Mouse (Mus musculus) intestine, embryonic 14.5 days (tissue): ENCODE data around the gene Deaf1. TPM values are rescaled to one million over a fixed set of nuclear protein-coding genes. Genes with fewer than 3 reads are reported as not detected.

ENCODE experiments used
- ATAC-seq: fragments of 200-750 bp; cut with Nextera tagmentation; replicated peaks from 2 replicates; pipeline ENCODE4 v1.8.0; 2017; ENCODE audit warnings: low read depth, moderate number of reproducible peaks, moderate TSS enrichment, moderate library complexity; ENCODE audit not compliant: low FRiP score, low TSS enrichment
- DNase-seq: peaks from one replicate; pipeline ENCODE4 v3.0.0-alpha.2; 2018; ENCODE audit warnings: low spot score
- H3K27ac ChIP-seq: fragments of 300-500 bp; sonication (generic); 2 replicates; pipeline ENCODE4 v1.5.1; 2014; ENCODE audit warnings: low read depth, mild to moderate bottlenecking, control low read depth
- H3K27me3 ChIP-seq: fragments of 300-500 bp; sonication (generic); replicated peaks from 2 replicates; pipeline ENCODE4 v1.6.1; 2014; ENCODE audit warnings: low read length, control low read depth; ENCODE audit not compliant: control insufficient read depth, insufficient read depth
- H3K36me3 ChIP-seq: fragments of 300-500 bp; sonication (generic); 2 replicates; pipeline ENCODE4 v1.6.1; 2014; ENCODE audit warnings: low read length, control low read depth; ENCODE audit not compliant: control insufficient read depth, insufficient read depth
- H3K4me1 ChIP-seq: fragments of 300-500 bp; sonication (generic); replicated peaks from 2 replicates; pipeline ENCODE4 v1.6.1; 2014; ENCODE audit warnings: low read length, control low read depth, mixed read lengths; ENCODE audit not compliant: control insufficient read depth, insufficient read depth
- H3K4me2 ChIP-seq: fragments of 300-500 bp; sonication (generic); 2 replicates; pipeline ENCODE4 v1.6.1; 2014; ENCODE audit warnings: low read length
- H3K4me3 ChIP-seq: fragments of 300-500 bp; sonication (generic); 2 replicates; pipeline ENCODE4 v1.5.1; 2014; ENCODE audit warnings: low read depth, low read length, control low read depth, mixed read lengths
- H3K9ac ChIP-seq: fragments of 300-500 bp; sonication (generic); 2 replicates; pipeline ENCODE4 v1.6.1; 2014; ENCODE audit warnings: mild to moderate bottlenecking, low read length
- H3K9me3 ChIP-seq: fragments of 300-500 bp; sonication (generic); 2 replicates; pipeline ENCODE4 v1.6.1; 2016; ENCODE audit warnings: low read length, control low read depth; ENCODE audit not compliant: control insufficient read depth
- WGBS: fragments of 180-500 bp; shearing (Covaris S2); extraction: QIAGEN DNeasy Blood & Tissue Kit; methylation state at CpG from one replicate; pipeline ENCODE4 v1.1.7; 2014; 5-methylcytosine and 5-hydroxymethylcytosine counted together
- polyA plus RNA-seq: library from polyadenylated mRNA; unstranded; fragments of >200 nt; fragmentation: Nextera tagmentation; extraction: Ambion mirVana; gene quantifications from 2 replicates; pipeline ENCODE4 v1.2.1, GENCODE M21; 2014

The Deaf1 gene
- polyA plus RNA-seq, 1 experiment from 2014 or later = 90.9 TPM

- WGBS = 88% methylated on average over 4 of the region's 4 CpGs
These were observed 8.2 kb upstream of the Deaf1 start for GRCm38 (mm10) chr7:141335682-141336081.

GRCm38 (mm10) chr7:141335044-141335579, 7.6 kb upstream of the Deaf1 start:
- no peak for DNase-seq
- Histone ChIP-seq H3K36me3 (peaks cover 22% of the 10 kb centered on the region), H3K27ac (no peak overlapping the region), H3K9me3 (no peaks in the 10 kb centered on the region), H3K4me3 (no peak overlapping the region), H3K27me3 (no peaks in the 10 kb centered on the region), H3K9ac (no peak overlapping the region), H3K4me1 (no peaks in the 10 kb centered on the region; the same call in 1 of the 2 replicates), H3K4me2 (no peak overlapping the region)
- 74% methylated on average over 2 of the region's 2 CpGs for WGBS
- no peak for ATAC-seq

More at GRCm38 (mm10) chr7:141335682-141336081, 8.2 kb upstream of the Deaf1 start:
- H3K4me2 ChIP-seq = no peak overlapping the region
- no peak for DNase-seq
- no peak overlapping the region for H3K4me3 ChIP-seq
- H3K27me3 ChIP-seq = no peaks in the 10 kb centered on the region
- no peak overlapping the region for H3K27ac ChIP-seq
- no peak overlapping the region for H3K9ac ChIP-seq
- peaks cover 22% of the 10 kb centered on the region for H3K36me3 ChIP-seq
- H3K4me1 ChIP-seq = no peaks in the 10 kb centered on the region; the same call in 1 of the 2 replicates
- ATAC-seq = no peak
- H3K9me3 ChIP-seq = no peaks in the 10 kb centered on the region

DNA sequence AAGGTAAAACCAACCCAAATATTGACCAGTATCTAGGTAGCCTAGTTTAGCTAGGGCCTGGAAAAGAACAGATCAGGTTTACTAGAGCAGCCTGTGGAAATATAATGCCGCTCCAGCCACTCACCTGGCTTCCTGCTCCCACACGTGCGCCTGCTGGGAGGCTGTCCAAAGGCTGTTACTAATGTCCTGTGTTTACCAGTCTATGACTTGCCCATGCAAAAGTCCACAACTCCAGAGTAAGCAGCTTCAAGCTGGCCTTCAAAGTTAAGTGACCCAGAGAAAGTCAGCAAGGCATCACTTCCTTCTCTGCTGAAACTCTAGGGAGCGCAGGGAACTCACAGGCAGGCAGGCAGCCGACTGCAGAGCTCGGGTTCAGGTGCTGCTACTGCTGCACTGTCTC, 4.5 kb upstream of the Deaf1 start:
- Histone ChIP-seq H3K9me3 (no peaks in the 10 kb centered on the region), H3K4me3 (no peak overlapping the region), H3K27ac (no peak overlapping the region), H3K27me3 (no peaks in the 10 kb centered on the region), H3K4me2 (no peak overlapping the region), H3K9ac (no peak overlapping the region), H3K36me3 (peaks cover 22% of the 10 kb centered on the region), H3K4me1 (0 out of 2 replicates have a peak, but pooled peaks cover 4% of the 10 kb centered on the region)
- no peak for ATAC-seq
- DNase-seq = no peak
- WGBS = 83% methylated on average over 6 of the region's 6 CpGs

- ATAC-seq = no peak
- Histone ChIP-seq H3K27me3 (no peaks in the 10 kb centered on the region), H3K4me3 (no peak overlapping the region)
These were observed 3.2 kb upstream of the Deaf1 start for GRCm38 (mm10) chr7:141330706-141331105.

DNA sequence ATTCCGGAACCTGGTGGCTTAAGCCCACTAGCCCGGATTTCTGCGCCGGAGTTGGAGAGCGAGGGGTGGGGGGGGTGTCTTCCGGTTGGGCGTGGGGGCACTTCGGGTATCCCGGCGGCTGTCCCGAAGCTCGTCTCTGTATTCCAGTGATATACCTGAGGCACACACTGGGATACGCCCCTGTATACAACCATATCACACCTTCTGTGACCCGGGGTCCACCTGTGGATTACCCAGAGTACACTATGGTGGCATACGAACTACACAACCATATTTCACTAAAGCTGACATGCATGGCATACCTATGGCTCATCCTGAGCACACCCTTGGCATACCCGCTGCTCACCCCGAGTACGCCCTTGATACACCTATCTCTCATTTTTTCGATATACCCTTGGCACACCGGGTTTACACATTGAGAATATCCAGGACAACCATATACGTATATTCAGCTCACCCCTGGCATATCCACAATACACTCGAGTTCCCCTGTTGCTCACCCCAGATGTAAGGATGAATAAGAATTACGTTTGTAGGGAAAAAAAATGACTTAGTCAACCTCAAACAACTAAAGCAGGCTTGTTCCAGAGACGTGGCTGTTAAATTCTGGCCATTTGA, 992 bp upstream of the Deaf1 start:
- no peak for DNase-seq
- peaks cover 14% of the 10 kb centered on the region for H3K36me3 ChIP-seq

More at GRCm38 (mm10) chr7:141330706-141331105, 3.2 kb upstream of the Deaf1 start:
- Histone ChIP-seq H3K9me3 (no peaks in the 10 kb centered on the region), H3K9ac (no peak overlapping the region), H3K4me2 (no peak overlapping the region), H3K36me3 (peaks cover 22% of the 10 kb centered on the region), H3K4me1 (peaks cover 15% of the 10 kb centered on the region), H3K27ac (no peak overlapping the region)
- no peak for DNase-seq

DNA sequence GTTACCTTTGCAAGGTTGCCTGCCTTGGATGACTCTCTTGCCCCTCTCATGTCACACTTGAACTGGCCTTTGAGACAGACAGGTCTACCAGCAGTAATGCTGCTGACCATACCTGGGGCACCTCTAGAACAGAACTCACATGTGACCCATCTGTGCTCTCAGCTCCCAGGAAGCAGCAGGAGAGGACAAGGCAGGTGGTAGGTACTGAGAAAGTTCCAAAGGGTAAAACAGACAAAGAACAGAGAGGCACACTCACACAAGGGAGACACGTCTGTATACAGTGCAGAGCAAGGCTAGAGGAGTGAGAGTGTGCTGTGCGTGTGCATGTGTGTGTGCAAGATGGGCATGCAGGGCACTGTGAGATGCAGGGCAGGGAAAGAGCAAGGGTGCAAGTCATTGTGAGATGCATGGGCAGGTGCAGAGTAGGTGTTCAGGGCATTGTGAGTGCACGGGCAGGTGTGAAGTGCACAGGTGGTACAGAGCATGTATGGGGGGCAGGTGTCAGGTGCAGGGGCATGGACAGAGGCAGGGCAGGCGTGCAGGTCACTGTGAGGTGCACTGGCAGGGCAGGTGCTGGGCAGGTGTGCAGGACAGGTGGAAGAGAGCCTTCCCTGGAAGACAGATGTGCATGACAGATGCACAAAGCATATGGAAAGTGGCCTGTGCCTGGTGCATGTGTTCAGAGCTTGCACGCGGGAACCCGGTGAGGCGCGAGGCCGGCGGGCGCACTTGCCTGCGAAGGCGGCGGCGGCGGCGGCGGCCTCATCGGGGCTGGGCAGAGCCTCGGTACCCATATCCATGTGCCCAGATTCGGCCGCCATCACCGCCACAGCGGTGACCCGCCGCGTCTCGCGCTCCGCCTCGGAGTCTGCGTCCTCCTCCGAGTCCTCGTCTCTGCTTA, 694 bp downstream of the Deaf1 start:
- Histone ChIP-seq H3K4me1 (peaks cover 15% of the 10 kb centered on the region), H3K4me3 (peak overlapping the region; percentile 56), H3K27me3 (no peaks in the 10 kb centered on the region), H3K4me2 (peak overlapping the region; percentile 99), H3K9me3 (no peaks in the 10 kb centered on the region), H3K9ac (peak overlapping the region; percentile 94), H3K27ac (peak overlapping the region; percentile 100), H3K36me3 (peaks cover 22% of the 10 kb centered on the region)
- 3% methylated on average over 35 of the region's 35 CpGs for WGBS
- peak; percentile 18 for ATAC-seq
- peak; percentile 66 for DNase-seq

More for the DNA sequence above, 992 bp upstream of the Deaf1 start:
- Histone ChIP-seq H3K9ac (peak overlapping the region; percentile 94), H3K27ac (peak overlapping the region; percentile 100), H3K4me3 (peak overlapping the region; percentile 56), H3K4me1 (peaks cover 15% of the 10 kb centered on the region), H3K4me2 (peak overlapping the region; percentile 99), H3K27me3 (no peaks in the 10 kb centered on the region), H3K9me3 (no peaks in the 10 kb centered on the region)
- 13% methylated on average over 24 of the region's 24 CpGs for WGBS
- ATAC-seq = peak; percentile 44

DNA sequence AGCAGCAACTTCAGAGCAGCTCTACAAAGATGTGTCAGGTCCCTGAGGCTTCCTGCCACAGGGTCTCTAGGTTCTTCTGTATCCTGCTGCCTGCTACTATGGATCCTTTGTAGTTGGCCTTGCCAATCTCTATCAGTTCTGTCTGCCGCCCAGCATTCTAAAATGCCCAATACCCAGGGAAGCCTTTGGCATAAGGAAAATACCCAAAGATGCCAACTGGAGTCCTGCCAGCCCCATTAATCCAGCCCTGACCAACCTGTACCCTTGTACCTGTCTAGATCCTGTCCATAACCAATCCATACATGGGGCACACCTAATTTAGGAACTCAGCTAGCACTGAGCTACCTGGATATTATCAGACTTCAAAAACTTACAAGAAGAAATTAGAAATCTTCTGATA, 2.8 kb downstream of the Deaf1 start:
- Histone ChIP-seq H3K9ac (no peak overlapping the region), H3K4me1 (peaks cover 15% of the 10 kb centered on the region), H3K27me3 (no peaks in the 10 kb centered on the region), H3K4me2 (no peak overlapping the region), H3K27ac (no peak overlapping the region), H3K36me3 (peaks cover 44% of the 10 kb centered on the region), H3K4me3 (no peak overlapping the region), H3K9me3 (no peaks in the 10 kb centered on the region)
- DNase-seq (no peak), ATAC-seq (no peak)
- 85% methylated on average over 1 of the region's 1 CpGs for WGBS

DNA sequence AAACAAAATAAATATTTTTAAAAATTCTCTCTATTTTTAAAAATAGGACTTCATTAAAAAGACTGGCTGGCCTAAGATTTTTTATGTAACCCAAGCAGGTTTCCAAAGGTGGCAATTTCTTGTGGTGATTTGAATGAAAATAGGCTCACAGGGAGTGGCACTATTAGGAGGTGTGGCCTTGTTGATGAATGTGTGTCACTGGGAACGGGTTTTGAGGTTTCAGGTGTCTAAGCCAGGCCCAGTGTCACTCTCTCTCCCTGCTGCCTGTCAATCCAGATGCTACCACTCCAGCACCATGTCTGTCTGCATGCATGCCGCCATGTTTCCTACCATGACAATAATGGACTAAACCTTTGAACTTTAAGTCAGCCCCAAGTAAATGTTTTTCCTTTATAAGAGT, 8.0 kb downstream of the Deaf1 start:
- no peaks in the 10 kb centered on the region for H3K4me1 ChIP-seq
- H3K4me2 ChIP-seq = no peak overlapping the region
- H3K4me3 ChIP-seq = no peak overlapping the region
- no peak for DNase-seq
- no peaks in the 10 kb centered on the region for H3K27me3 ChIP-seq
- peaks cover 95% of the 10 kb centered on the region for H3K36me3 ChIP-seq
- no peaks in the 10 kb centered on the region for H3K9me3 ChIP-seq
- ATAC-seq = no peak
- H3K9ac ChIP-seq = no peak overlapping the region
- 78% methylated on average over 2 of the region's 2 CpGs for WGBS
- no peak overlapping the region for H3K27ac ChIP-seq
